Mouse (Mus musculus): ENCODE data around the gene Apom. TPM values are rescaled to one million over a fixed set of nuclear protein-coding genes. Genes with fewer than 3 reads are reported as not detected.
"Not testable (repeated sequence)": the region's sequence is repeated elsewhere in the genome, so short reads cannot be mapped to it uniquely, and the experiment has no call there.

The Apom gene
- polyA plus RNA-seq, 1 experiment from 2014 or later: 0.32 TPM

GRCm38 (mm10) chr17:35135591-35136320 lies 3.9 kb upstream of the Apom start:
- H3K4me3 ChIP-seq: peak overlapping the region; percentile 77

GRCm38 (mm10) chr17:35134801-35135590 lies 3.1 kb upstream of the Apom start, which contains the start of gene Bag6:
Bag6 (plus strand) TSS chr17:35135178.
- under 1% methylated on average over 66 of the region's 66 CpGs for WGBS
- Histone ChIP-seq H3K27ac (peak within 1 kb of the TSS; percentile 77), H3K9ac (peak within 1 kb of the TSS; percentile 76), H3K27me3 (replicated peaks) (no peaks in the 10 kb centered on the region), H3K4me3 (peak within 1 kb of the TSS; percentile 77), H3K36me3 (peaks cover 19% of the 10 kb centered on the region), H3K9me3 (no peaks in the 10 kb centered on the region), H3K4me1 (peaks cover 23% of the 10 kb centered on the region), H3K4me2 (replicated peaks) (peak within 1 kb of the TSS; percentile 90)
- peak; percentile 95 for ATAC-seq (ENCODE audit: low FRiP score, low read depth)

More at GRCm38 (mm10) chr17:35135591-35136320, 3.9 kb upstream of the Apom start:
- under 1% methylated on average over 43 of the region's 43 CpGs for WGBS
- Histone ChIP-seq H3K4me1 (peaks cover 23% of the 10 kb centered on the region), H3K9me3 (no peaks in the 10 kb centered on the region), H3K4me2 (replicated peaks) (peak overlapping the region; percentile 90), H3K27me3 (replicated peaks) (no peaks in the 10 kb centered on the region), H3K9ac (peak overlapping the region; percentile 76), H3K27ac (peak overlapping the region; percentile 77), H3K36me3 (peaks cover 27% of the 10 kb centered on the region)
- peak; percentile 68 for ATAC-seq (ENCODE audit: low FRiP score, low read depth)

DNA sequence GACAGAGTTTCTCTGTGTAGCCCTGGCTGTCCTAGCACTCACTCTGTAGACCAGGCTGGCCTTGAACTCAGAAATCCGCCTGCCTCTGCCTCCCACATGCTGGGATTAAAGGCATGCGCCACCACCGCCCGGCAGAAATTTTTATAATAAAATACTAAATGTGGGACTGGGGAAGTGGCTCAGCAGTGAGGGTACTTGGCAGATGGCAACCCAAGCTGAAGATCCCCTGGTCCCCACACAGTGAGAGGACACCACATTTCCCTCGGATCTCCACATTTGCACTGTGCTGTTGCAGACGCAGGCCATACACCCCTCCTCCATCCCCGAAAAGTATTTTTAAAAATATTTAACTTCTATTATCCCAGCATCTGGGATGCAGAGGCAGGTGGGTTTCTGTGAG lies 1.7 kb upstream of the Apom start:
- 93% methylated on average over 7 of the region's 7 CpGs for WGBS
- no peak overlapping the region for H3K4me2 ChIP-seq (replicated peaks)
- no peaks in the 10 kb centered on the region for H3K9me3 ChIP-seq
- peaks cover 4% of the 10 kb centered on the region for H3K36me3 ChIP-seq
- H3K27ac ChIP-seq: no peak overlapping the region
- H3K27me3 ChIP-seq (replicated peaks): no peaks in the 10 kb centered on the region
- no peak overlapping the region for H3K4me3 ChIP-seq
- ATAC-seq (ENCODE audit: low FRiP score, low read depth): no peak
- no peak overlapping the region for H3K9ac ChIP-seq
- H3K4me1 ChIP-seq: peaks cover 23% of the 10 kb centered on the region

GRCm38 (mm10) chr17:35132174-35132560 lies 317 bp upstream of the Apom start:
- Histone ChIP-seq H3K27me3 (replicated peaks) (no peaks in the 10 kb centered on the region), H3K9me3 (no peaks in the 10 kb centered on the region), H3K4me3 (no peak overlapping the region), H3K4me2 (replicated peaks) (no peak overlapping the region), H3K27ac (no peak overlapping the region), H3K9ac (no peak overlapping the region), H3K36me3 (no peaks in the 10 kb centered on the region), H3K4me1 (peaks cover 21% of the 10 kb centered on the region)
- WGBS: 82% methylated on average over 3 of the region's 3 CpGs
- ATAC-seq (ENCODE audit: low FRiP score, low read depth): no peak

DNA sequence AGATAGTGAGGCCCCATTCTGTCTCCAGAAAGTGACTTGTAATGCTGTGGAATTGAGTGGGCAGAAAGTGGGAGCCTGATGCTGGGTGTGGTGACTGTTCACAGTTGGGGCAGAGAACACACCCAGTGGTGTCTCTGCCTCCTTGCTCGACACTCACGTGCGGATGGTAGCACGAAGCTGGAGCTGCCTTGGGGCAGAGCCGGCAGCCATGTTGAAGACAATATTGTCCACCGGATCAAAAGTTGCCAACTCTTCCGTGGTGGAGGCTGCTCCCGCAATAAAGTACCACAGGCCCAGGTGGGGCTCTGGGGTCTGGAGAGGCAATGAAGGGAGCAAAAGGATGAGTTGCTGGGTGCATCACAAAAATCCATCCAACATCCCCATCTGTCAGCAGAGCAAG lies 812 bp downstream of the Apom start:
- ATAC-seq (ENCODE audit: low FRiP score, low read depth): no peak
- no peak overlapping the region for H3K4me3 ChIP-seq
- peaks cover 22% of the 10 kb centered on the region for H3K4me1 ChIP-seq
- WGBS: 88% methylated on average over 8 of the region's 8 CpGs
- H3K4me2 ChIP-seq (replicated peaks): no peak overlapping the region
- no peaks in the 10 kb centered on the region for H3K9me3 ChIP-seq
- no peak overlapping the region for H3K27ac ChIP-seq
- no peaks in the 10 kb centered on the region for H3K27me3 ChIP-seq (replicated peaks)
- H3K9ac ChIP-seq: no peak overlapping the region
- H3K36me3 ChIP-seq: no peaks in the 10 kb centered on the region

GRCm38 (mm10) chr17:35128996-35129395 lies 2.9 kb downstream of the Apom start:
- peaks cover 28% of the 10 kb centered on the region for H3K4me1 ChIP-seq
- H3K4me2 ChIP-seq (replicated peaks): no peak overlapping the region
- no peak overlapping the region for H3K27ac ChIP-seq
- no peak overlapping the region for H3K9ac ChIP-seq
- H3K27me3 ChIP-seq (replicated peaks): no peaks in the 10 kb centered on the region
- ATAC-seq (ENCODE audit: low FRiP score, low read depth): no peak
- H3K4me3 ChIP-seq: no peak overlapping the region
- peaks cover 10% of the 10 kb centered on the region for H3K36me3 ChIP-seq
- 71% methylated on average over 11 of the region's 11 CpGs for WGBS
- H3K9me3 ChIP-seq: no peaks in the 10 kb centered on the region

- Histone ChIP-seq H3K4me3 (no peak overlapping the region), H3K27ac (no peak overlapping the region), H3K4me2 (replicated peaks) (peak overlapping the region; percentile 82), H3K9me3 (no peaks in the 10 kb centered on the region), H3K36me3 (peaks cover 17% of the 10 kb centered on the region), H3K4me1 (peaks cover 31% of the 10 kb centered on the region), H3K27me3 (replicated peaks) (no peaks in the 10 kb centered on the region), H3K9ac (peak overlapping the region; percentile 84)
- no peak for ATAC-seq (ENCODE audit: low FRiP score, low read depth)
- WGBS: 80% methylated on average over 13 of the region's 13 CpGs
Measured at GRCm38 (mm10) chr17:35127017-35127416, 4.8 kb downstream of the Apom start.

DNA sequence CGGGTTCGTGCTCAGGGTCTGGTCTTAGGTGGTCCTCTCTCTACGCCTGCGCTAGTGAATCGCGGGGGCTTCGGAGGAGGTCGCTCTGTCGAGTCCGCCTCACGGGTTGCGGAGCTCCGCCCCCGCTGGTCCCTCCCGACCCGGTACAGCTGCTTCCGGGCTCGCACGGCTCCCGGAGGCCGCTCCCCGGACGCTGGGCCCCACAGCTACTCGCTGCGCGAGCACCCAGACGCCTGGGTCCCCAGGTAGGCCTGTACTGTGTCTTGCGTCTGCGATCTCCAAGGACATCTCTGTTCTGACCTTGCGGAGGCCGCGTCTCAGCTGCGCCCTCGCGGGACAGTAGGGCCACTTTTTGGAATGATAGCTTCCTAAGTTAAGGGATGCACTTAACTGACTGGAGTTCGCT lies 5.6 kb downstream of the Apom start, which contains the start of gene D17H6S53E:
TSS of gene D17H6S53E (plus strand) at position 168 of the 406 bp plus-strand sequence.
- peak; percentile 18; the same call in 1 of the 2 replicates for ATAC-seq (ENCODE audit: low FRiP score, low read depth)

GRCm38 (mm10) chr17:35125578-35125977 lies 6.3 kb downstream of the Apom start:
- no peak for ATAC-seq (ENCODE audit: low FRiP score, low read depth)
- no peak overlapping the region for H3K27ac ChIP-seq
- peak overlapping the region; percentile 84 for H3K9ac ChIP-seq
- H3K27me3 ChIP-seq (replicated peaks): no peaks in the 10 kb centered on the region
- H3K4me2 ChIP-seq (replicated peaks): peak overlapping the region; percentile 82
- peak overlapping the region; percentile 60; the same call in 1 of the 2 replicates for H3K4me3 ChIP-seq
- no peaks in the 10 kb centered on the region for H3K9me3 ChIP-seq
- H3K36me3 ChIP-seq: peaks cover 17% of the 10 kb centered on the region
- 35% methylated on average over 6 of the region's 6 CpGs for WGBS
- H3K4me1 ChIP-seq: peaks cover 31% of the 10 kb centered on the region

More for the DNA sequence above, 5.6 kb downstream of the Apom start, which contains the start of gene D17H6S53E:
- H3K9me3 ChIP-seq: no peaks in the 10 kb centered on the region
- peaks cover 31% of the 10 kb centered on the region for H3K4me1 ChIP-seq
- peaks cover 17% of the 10 kb centered on the region for H3K36me3 ChIP-seq
- peak within 1 kb of the TSS; percentile 82 for H3K4me2 ChIP-seq (replicated peaks)
- peak within 1 kb of the TSS; percentile 84 for H3K9ac ChIP-seq
- peak within 1 kb of the TSS; percentile 60 for H3K4me3 ChIP-seq
- no peaks in the 10 kb centered on the region for H3K27me3 ChIP-seq (replicated peaks)
- H3K27ac ChIP-seq: peak within 1 kb of the TSS; percentile 17; the same call in 1 of the 2 replicates
- WGBS: under 1% methylated on average over 36 of the region's 36 CpGs

DNA sequence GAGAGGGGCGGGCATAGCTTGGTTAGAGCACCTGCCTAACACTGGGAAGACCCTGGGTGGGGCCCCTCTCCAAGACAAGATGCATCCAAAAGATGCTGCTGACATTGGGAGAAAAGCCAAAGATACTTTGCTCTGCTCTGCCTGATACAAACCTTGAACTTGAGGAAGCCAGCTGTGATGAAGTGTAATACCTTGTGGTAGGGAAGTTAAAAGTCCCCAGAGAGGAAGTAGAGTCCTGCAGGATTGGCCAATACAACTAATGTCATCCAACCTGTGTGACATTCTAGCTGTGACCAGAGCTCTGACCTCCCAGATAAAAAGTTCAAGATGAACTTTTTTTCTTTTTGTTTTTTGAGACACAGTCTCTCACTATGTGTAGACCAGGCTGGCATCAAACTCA lies 6.8 kb downstream of the Apom start:
- Histone ChIP-seq H3K27ac (no peak overlapping the region), H3K4me3 (no peak overlapping the region), H3K9ac (no peak overlapping the region), H3K27me3 (replicated peaks) (no peaks in the 10 kb centered on the region), H3K4me1 (peaks cover 36% of the 10 kb centered on the region), H3K9me3 (no peaks in the 10 kb centered on the region), H3K36me3 (peaks cover 17% of the 10 kb centered on the region), H3K4me2 (replicated peaks) (no peak overlapping the region; the same call in 1 of the 2 replicates)
- WGBS: 100% methylated on average over 1 of the region's 1 CpGs
- no peak for ATAC-seq (ENCODE audit: low FRiP score, low read depth)

GRCm38 (mm10) chr17:35124261-35124896 lies 7.5 kb downstream of the Apom start:
- H3K36me3 ChIP-seq: peaks cover 17% of the 10 kb centered on the region
- not testable (repeated sequence) for H3K4me2 ChIP-seq (replicated peaks); H3K9ac ChIP-seq; ATAC-seq (ENCODE audit: low FRiP score, low read depth); H3K27ac ChIP-seq; H3K9me3 ChIP-seq; H3K27me3 ChIP-seq (replicated peaks); H3K4me3 ChIP-seq
- H3K4me1 ChIP-seq: peaks cover 41% of the 10 kb centered on the region
- WGBS: 94% methylated on average over 12 of the region's 12 CpGs

DNA sequence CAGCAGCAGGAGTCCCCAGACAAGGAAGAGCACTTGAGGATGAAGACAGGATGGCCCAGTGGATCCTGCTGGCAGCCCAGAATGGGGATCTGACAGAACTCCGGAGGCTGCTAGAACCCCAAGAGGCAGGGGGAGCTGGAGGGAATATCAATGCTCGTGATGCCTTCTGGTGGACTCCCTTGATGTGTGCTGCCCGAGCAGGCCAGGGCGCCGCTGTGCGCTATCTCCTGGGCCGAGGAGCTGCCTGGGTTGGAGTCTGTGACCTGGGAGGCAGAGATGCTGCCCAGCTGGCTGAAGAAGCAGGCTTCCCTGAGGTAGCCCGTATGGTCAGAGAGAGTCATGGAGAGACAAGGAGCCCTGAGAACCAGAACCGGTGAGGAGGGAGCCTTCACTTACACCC lies 8.6 kb downstream of the Apom start:
- ATAC-seq (ENCODE audit: low FRiP score, low read depth); H3K27me3 ChIP-seq (replicated peaks); H3K9ac ChIP-seq; H3K9me3 ChIP-seq; H3K4me2 ChIP-seq (replicated peaks); H3K4me3 ChIP-seq; H3K27ac ChIP-seq: not testable (repeated sequence)
- H3K36me3 ChIP-seq: peaks cover 25% of the 10 kb centered on the region
- 89% methylated on average over 9 of the region's 9 CpGs for WGBS
- H3K4me1 ChIP-seq: peaks cover 37% of the 10 kb centered on the region

Measured in neural tube, embryonic 12.5 days (tissue).